Mouse (Mus musculus) hindbrain, embryonic 14.5 days (tissue): ENCODE measurements at regions not wholly inside any gene's neighbourhood (a gene's known extent, or its start where the extent isn't known, plus 50 kb on each side); places are given as distances from the start of the nearest gene placed in this dataset.

ENCODE experiments used
- ATAC-seq: fragments of 200-750 bp; cut with Nextera tagmentation; 2 replicates; pipeline ENCODE4 v1.8.0; 2017; ENCODE audit warnings: moderate number of reproducible peaks, mild to moderate bottlenecking, moderate TSS enrichment, moderate library complexity; ENCODE audit not compliant: low FRiP score
- DNase-seq: peaks from one replicate; pipeline ENCODE4 v3.0.0-alpha.2; 2015; ENCODE audit warnings: low spot score
- H3K27ac ChIP-seq: fragments of 300-500 bp; sonication (generic); 2 replicates; pipeline ENCODE4 v1.5.1; 2014; ENCODE audit warnings: mild to moderate bottlenecking, moderate library complexity
- H3K27me3 ChIP-seq: fragments of 300-500 bp; sonication (generic); 2 replicates; pipeline ENCODE4 v1.6.1; 2014; ENCODE audit warnings: mild to moderate bottlenecking, low read length, mixed read lengths; ENCODE audit not compliant: control insufficient read depth, insufficient read depth
- H3K36me3 ChIP-seq: fragments of 300-500 bp; sonication (generic); replicated peaks from 2 replicates; pipeline ENCODE4 v1.6.1; 2014; ENCODE audit not compliant: control insufficient read depth, insufficient read depth
- H3K4me1 ChIP-seq: fragments of 300-500 bp; sonication (generic); replicated peaks from 2 replicates; pipeline ENCODE4 v1.6.1; 2014; ENCODE audit warnings: antibody characterized with exemption, low read length, mixed read lengths; ENCODE audit not compliant: control insufficient read depth, insufficient read depth
- H3K4me2 ChIP-seq: fragments of 300-500 bp; sonication (generic); replicated peaks from 2 replicates; pipeline ENCODE4 v1.6.1; 2014; ENCODE audit warnings: mild to moderate bottlenecking, moderate library complexity
- H3K4me3 ChIP-seq: fragments of 300-500 bp; sonication (generic); replicated peaks from 2 replicates; pipeline ENCODE4 v1.5.1; 2014; ENCODE audit warnings: mild to moderate bottlenecking, low read length
- H3K9ac ChIP-seq: fragments of 300-500 bp; sonication (generic); 2 replicates; pipeline ENCODE4 v1.6.1; 2014
- H3K9me3 ChIP-seq: fragments of 300-500 bp; sonication (generic); 2 replicates; pipeline ENCODE4 v1.6.1; 2016; ENCODE audit warnings: low read length; ENCODE audit not compliant: control insufficient read depth
- WGBS: fragments of 180-500 bp; shearing (Covaris S2); extraction: QIAGEN DNeasy Blood & Tissue Kit; methylation state at CpG from one replicate; pipeline ENCODE4 v1.1.7; 2014; 5-methylcytosine and 5-hydroxymethylcytosine counted together

DNA sequence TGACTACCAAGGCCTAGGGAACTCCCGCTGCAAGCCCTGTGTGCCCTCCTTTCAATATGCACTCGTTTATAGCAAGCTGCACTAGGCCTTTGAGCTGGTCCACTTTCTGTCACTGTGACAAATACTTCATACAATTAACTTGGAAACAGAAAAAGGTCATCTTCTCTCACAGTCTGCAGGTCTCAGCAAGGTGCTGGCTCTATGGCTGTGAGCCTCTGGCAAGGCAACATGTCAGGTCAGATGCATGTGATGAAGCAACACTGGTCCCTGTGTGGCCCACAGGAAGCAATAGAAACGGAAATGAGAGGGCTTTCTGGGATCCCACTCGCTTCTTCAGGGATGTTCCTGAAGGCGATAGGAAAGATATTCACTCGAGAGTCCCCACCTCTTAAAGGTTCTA is 245.9 kb upstream of the Zmiz1 start:
- Histone ChIP-seq H3K4me3 (no peak overlapping the region), H3K4me1 (no peaks in the 10 kb centered on the region), H3K4me2 (no peak overlapping the region), H3K9ac (no peak overlapping the region), H3K36me3 (no peaks in the 10 kb centered on the region), H3K9me3 (no peaks in the 10 kb centered on the region), H3K27ac (no peak overlapping the region), H3K27me3 (no peaks in the 10 kb centered on the region)
- ATAC-seq, result no peak
- DNase-seq, result no peak
- WGBS, result 63% methylated on average over 6 of the region's 6 CpGs

DNA sequence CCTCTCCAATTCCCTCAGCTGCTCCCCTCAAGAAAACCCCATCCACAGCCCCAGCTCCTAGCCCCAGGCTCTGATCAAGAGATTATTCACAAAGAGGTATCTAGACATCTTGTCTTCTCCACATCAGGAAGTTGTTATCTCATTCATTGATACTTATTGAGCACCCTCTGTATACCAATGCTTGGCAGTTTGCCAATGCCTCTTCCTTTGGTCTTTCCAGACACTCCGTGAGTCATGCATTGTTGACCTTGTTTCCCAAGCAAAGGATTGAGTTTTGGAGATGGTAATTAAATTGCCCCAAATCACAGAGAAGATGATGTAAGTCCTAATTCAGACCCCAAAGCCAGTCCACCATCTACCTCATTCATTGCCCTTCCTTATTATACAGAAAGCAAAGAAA is 235.9 kb upstream of the Zmiz1 start:
- H3K27me3 ChIP-seq, result no peaks in the 10 kb centered on the region
- H3K36me3 ChIP-seq, result no peaks in the 10 kb centered on the region
- H3K9me3 ChIP-seq, result no peaks in the 10 kb centered on the region
- DNase-seq (no peak), ATAC-seq (no peak)
- no peak overlapping the region for H3K4me2 ChIP-seq
- no peak overlapping the region for H3K9ac ChIP-seq
- WGBS, result 48% methylated on average over 1 of the region's 1 CpGs
- H3K4me1 ChIP-seq, result peaks cover 24% of the 10 kb centered on the region
- H3K4me3 ChIP-seq, result no peak overlapping the region
- no peak overlapping the region for H3K27ac ChIP-seq

DNA sequence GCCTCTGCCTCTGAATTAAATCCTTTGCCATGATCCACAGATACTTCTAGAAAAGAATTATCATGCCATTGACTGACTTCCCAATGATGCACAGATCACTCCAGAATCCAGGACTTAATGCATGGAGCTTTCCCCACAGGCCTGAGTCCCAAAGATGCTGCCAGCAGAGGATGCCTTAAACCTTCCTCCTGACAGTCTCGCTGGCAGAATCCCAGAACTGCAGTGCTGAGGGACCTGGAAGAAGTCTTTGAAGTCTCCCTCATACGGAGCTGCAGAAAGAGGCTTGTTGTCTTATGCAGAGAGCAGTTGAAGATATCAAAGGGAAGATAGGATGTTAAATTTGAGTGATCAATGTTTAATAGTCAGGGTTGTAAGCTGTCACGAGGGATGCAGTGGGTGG is 233.8 kb upstream of the Zmiz1 start:
- WGBS, result 48% methylated on average over 3 of the region's 3 CpGs
- no peak for ATAC-seq
- Histone ChIP-seq H3K4me3 (no peak overlapping the region), H3K4me1 (peaks cover 32% of the 10 kb centered on the region), H3K27me3 (no peaks in the 10 kb centered on the region), H3K4me2 (no peak overlapping the region), H3K9ac (no peak overlapping the region), H3K9me3 (no peaks in the 10 kb centered on the region), H3K27ac (0 out of 2 replicates have a peak overlapping the region, but pooled peaks have one; percentile 62), H3K36me3 (no peaks in the 10 kb centered on the region)
- DNase-seq, result no peak

DNA sequence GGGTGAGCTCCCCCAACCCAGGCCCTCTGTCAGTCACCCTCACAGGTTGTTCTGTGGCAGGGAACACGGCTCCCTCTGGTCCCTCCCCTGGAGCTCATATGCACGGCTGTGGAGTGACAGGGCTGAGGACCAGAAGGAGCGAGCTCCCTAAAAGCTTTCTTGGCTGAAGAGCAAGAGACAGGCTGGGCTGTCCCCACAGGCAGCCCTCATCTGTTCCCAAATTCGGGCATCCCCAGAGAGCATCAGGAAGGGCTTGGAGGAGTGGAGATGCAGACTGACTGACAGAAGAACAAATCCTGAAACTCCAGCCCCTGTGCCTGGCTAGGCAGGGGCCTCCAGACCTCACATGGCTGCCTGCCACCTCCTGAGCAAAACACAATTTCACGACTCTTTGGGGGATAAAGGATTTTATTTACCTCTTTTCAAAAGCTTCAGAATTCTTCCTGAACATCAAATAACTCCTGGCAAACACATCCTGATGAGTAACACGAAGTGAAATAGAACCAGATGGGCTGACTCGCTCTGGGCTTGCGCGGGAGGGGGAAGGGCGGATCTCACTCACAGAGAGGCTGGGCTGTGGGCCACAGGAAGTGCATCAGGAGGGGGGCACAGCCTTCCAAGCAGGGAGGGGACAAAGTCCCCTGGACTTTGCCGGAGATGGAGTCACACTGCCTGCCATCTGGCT is 232.7 kb upstream of the Zmiz1 start:
- H3K4me1 ChIP-seq, result peaks cover 37% of the 10 kb centered on the region
- DNase-seq (peak; percentile 80), ATAC-seq (peak; percentile 88)
- 9% methylated on average over 11 of the region's 11 CpGs for WGBS
- peak overlapping the region; percentile 23 for H3K4me2 ChIP-seq
- H3K9ac ChIP-seq, result peak overlapping the region; percentile 4; the same call in 1 of the 2 replicates
- no peaks in the 10 kb centered on the region for H3K9me3 ChIP-seq
- H3K27me3 ChIP-seq, result no peaks in the 10 kb centered on the region
- H3K36me3 ChIP-seq, result no peaks in the 10 kb centered on the region
- H3K27ac ChIP-seq, result peak overlapping the region; percentile 62
- H3K4me3 ChIP-seq, result no peak overlapping the region

DNA sequence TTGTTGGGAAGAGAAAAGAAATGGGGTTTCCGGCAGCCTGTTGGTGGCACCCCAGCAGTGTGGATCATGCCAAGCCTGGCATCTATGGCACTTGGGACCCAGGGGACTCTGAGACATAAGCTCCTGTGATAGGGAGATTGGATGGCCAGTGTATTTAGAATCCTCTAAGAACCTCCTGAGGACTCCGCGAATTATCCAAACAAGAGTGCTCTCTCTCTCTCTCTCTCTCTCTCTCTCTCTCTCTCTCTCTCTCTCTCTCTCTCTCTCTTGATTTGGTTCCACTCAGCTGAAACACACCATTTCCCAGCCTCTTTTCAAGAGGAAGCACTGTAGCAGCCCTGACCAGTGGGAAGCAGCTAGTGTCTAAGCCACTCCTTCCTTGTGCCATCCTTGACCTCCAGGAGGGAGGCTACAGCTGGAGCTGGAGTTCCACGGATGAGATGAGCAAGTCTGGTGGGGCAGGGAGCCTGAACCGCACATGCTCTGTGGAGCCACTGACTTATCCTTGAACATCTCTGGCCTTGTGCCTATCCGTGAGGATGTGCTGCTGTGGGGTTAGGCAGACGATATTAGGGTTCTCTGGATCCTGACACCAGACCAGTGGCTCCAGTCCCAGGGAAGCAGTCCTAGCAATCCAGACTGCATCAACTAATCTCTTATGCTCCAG is 232.0 kb upstream of the Zmiz1 start:
- DNase-seq, result no peak
- Histone ChIP-seq H3K36me3 (no peaks in the 10 kb centered on the region), H3K4me1 (peaks cover 37% of the 10 kb centered on the region), H3K9me3 (no peaks in the 10 kb centered on the region), H3K27ac (peak overlapping the region; percentile 62), H3K9ac (peak overlapping the region; percentile 4; the same call in 1 of the 2 replicates), H3K4me3 (no peak overlapping the region), H3K4me2 (peak overlapping the region; percentile 23; the same call in 1 of the 2 replicates), H3K27me3 (no peaks in the 10 kb centered on the region)
- ATAC-seq, result no peak
- WGBS, result 41% methylated on average over 7 of the region's 7 CpGs

DNA sequence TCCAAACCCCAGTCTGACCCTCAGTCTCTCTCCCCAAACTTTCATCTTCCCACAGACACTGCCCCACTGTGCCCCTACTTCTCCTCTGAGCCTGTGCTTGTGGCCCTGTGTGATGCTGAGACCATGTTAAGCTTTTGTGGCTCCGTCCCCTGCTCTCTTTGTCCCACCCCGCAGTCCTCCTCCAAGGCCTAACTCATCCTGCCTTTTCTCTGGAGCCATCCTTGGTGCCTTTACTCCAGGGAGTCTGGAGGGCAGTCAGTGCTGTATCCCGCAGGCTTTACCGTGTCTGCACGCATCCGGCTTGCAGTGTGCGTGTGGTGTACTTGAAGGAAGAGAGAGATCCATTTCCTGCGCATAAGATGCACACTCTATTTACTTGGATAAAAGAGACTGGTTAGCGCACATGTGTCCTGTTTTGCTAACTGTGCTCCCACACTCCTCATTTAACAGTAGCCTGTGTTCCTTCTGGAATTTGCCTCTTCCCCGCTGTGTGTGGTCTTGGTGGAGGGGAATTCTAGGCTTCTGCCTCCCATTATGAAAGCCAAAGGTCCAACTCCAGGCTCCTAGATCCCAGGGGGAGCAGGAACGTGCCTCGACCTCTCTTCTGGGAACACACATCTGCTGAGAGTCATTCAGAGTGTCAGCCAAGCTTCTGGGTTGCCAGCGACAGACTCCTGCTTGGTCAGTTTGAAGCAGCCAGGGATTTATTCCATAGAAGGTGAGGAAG is 230.5 kb upstream of the Zmiz1 start:
- H3K4me1 ChIP-seq, result peaks cover 37% of the 10 kb centered on the region
- H3K27ac ChIP-seq, result no peak overlapping the region
- no peaks in the 10 kb centered on the region for H3K36me3 ChIP-seq
- 76% methylated on average over 13 of the region's 13 CpGs for WGBS
- ATAC-seq (no peak), DNase-seq (no peak)
- no peaks in the 10 kb centered on the region for H3K9me3 ChIP-seq
- H3K4me3 ChIP-seq, result no peak overlapping the region
- H3K27me3 ChIP-seq, result no peaks in the 10 kb centered on the region
- H3K4me2 ChIP-seq, result no peak overlapping the region
- no peak overlapping the region for H3K9ac ChIP-seq

DNA sequence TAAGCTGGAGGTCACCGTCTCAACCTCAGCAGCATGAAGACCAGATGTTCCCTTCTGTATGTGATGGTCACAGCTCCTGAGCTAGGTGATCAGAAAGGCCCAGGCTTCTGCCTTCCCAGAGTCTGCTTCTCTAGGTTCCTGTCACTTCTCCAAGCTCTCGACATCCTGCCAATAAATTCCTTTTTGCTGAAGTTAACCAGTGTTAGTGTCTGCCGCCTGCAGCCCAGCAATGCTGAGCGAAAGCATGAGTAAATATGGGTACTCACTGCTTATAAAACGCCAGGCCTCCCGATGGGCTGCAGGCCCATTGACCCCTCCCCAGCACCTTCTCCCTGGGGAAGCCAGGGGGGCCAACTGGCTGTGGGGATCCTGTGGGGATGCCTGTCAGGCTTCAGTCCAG is 229.4 kb upstream of the Zmiz1 start:
- no peaks in the 10 kb centered on the region for H3K27me3 ChIP-seq
- H3K4me3 ChIP-seq, result no peak overlapping the region
- ATAC-seq, result no peak
- H3K4me1 ChIP-seq, result peaks cover 37% of the 10 kb centered on the region
- H3K9me3 ChIP-seq, result no peaks in the 10 kb centered on the region
- H3K9ac ChIP-seq, result no peak overlapping the region
- no peak for DNase-seq
- H3K36me3 ChIP-seq, result no peaks in the 10 kb centered on the region
- H3K27ac ChIP-seq, result no peak overlapping the region
- H3K4me2 ChIP-seq, result no peak overlapping the region
- 47% methylated on average over 6 of the region's 6 CpGs for WGBS

DNA sequence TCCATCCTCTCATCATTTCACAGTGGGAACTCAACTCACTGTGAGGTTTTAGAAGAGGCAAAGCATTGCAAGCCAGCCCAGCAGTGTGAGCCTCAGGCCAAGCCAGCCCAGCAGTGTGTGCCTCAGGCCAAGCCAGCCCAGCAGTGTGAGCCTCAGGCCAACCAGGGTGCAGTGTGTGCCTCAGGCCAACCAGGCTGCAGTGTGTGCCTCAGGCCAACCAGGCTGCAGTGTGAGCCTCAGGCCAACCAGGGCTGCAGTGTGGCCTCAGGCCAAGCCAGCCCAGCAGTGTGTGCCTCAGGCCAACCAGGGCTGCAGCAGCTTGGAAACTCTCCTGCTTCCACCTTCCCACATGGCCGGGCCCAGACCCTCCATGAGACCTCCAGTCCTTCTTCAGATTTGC is 227.1 kb upstream of the Zmiz1 start:
- WGBS, result 50% methylated on average over 1 of the region's 1 CpGs
- Histone ChIP-seq H3K27ac (no peak overlapping the region), H3K4me2 (no peak overlapping the region), H3K4me1 (peaks cover 23% of the 10 kb centered on the region), H3K4me3 (no peak overlapping the region), H3K9me3 (no peaks in the 10 kb centered on the region), H3K36me3 (no peaks in the 10 kb centered on the region), H3K9ac (no peak overlapping the region), H3K27me3 (no peaks in the 10 kb centered on the region)
- ATAC-seq, result no peak
- DNase-seq, result no peak

DNA sequence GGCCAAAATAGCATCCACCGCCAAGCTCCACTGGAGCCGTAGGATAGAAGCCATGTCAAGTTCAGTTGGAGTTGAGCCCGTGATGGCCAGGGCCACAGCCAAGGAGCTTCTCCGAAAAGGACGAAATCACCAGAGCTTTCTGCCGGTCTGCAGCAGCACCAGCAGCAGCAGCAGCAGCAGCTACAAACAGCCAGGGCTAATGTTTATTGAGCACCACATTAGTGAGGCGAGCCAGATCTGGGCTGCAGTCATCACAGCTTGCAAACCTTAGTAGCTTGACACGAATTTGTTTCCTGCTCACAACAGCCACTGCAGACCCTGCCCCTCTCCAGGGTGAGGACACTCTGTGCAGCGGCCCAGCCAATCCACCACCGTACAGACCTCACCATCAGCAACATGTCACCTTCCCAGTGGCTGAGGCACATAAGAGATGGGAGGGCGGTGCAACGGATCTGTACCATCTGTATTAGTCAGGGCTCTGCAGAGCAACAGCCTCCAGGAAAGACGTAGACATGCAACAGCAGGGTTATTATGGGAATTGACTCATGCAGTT is 222.5 kb upstream of the Zmiz1 start:
- Histone ChIP-seq H3K4me1 (peaks cover 11% of the 10 kb centered on the region), H3K4me3 (no peak overlapping the region), H3K9me3 (no peaks in the 10 kb centered on the region), H3K4me2 (no peak overlapping the region), H3K36me3 (no peaks in the 10 kb centered on the region), H3K27me3 (no peaks in the 10 kb centered on the region), H3K9ac (no peak overlapping the region), H3K27ac (peak overlapping the region; percentile 39)
- whole genome bisulfite sequencing, result 59% methylated on average over 13 of the region's 13 CpGs
- DNase-seq (no peak), ATAC-seq (peak; percentile 53; the same call in 1 of the 2 replicates)
